Mouse (Mus musculus): ENCODE data around the gene Sdk1. TPM values are rescaled to one million over a fixed set of nuclear protein-coding genes. Genes with fewer than 3 reads are reported as not detected.

Sdk1 gene
- polyA plus RNA-seq, 1 experiment from 2014 or later = 1.7 TPM

- Histone ChIP-seq H3K9ac (replicated peaks) (no peak overlapping the region), H3K4me3 (no peak overlapping the region), H3K9me3 (no peaks in the 10 kb centered on the region), H3K27ac (replicated peaks) (no peak overlapping the region), H3K27me3 (0 out of 2 replicates have a peak, but pooled peaks cover 5% of the 10 kb centered on the region), H3K4me1 (no peaks in the 10 kb centered on the region), H3K36me3 (no peaks in the 10 kb centered on the region), H3K4me2 (replicated peaks) (no peak overlapping the region)
- WGBS = 86% methylated on average over 3 of the region's 3 CpGs
- ATAC-seq (ENCODE audit: low FRiP score, low read depth) = no peak
Observed at GRCm38 (mm10) chr5:141994192-141994591, 752.9 kb downstream of the Sdk1 start.

GRCm38 (mm10) chr5:142000247-142000646, 759.0 kb downstream of the Sdk1 start:
- no peak overlapping the region for H3K4me3 ChIP-seq
- no peaks in the 10 kb centered on the region for H3K36me3 ChIP-seq
- no peak overlapping the region for H3K4me2 ChIP-seq (replicated peaks)
- no peak overlapping the region for H3K9ac ChIP-seq (replicated peaks)
- no peak for ATAC-seq (ENCODE audit: low FRiP score, low read depth)
- H3K27me3 ChIP-seq = no peaks in the 10 kb centered on the region
- no peaks in the 10 kb centered on the region for H3K9me3 ChIP-seq
- H3K4me1 ChIP-seq = no peaks in the 10 kb centered on the region
- no peak overlapping the region for H3K27ac ChIP-seq (replicated peaks)
- 96% methylated on average over 1 of the region's 1 CpGs for WGBS

- Histone ChIP-seq H3K4me2 (replicated peaks) (no peak overlapping the region), H3K27me3 (no peaks in the 10 kb centered on the region), H3K27ac (replicated peaks) (no peak overlapping the region), H3K4me1 (no peaks in the 10 kb centered on the region), H3K4me3 (no peak overlapping the region), H3K9ac (replicated peaks) (no peak overlapping the region), H3K9me3 (no peaks in the 10 kb centered on the region), H3K36me3 (no peaks in the 10 kb centered on the region)
- ATAC-seq (ENCODE audit: low FRiP score, low read depth) = no peak
- WGBS = 72% methylated on average over 6 of the region's 6 CpGs
Observed at GRCm38 (mm10) chr5:142001131-142001530, 759.8 kb downstream of the Sdk1 start.

- Histone ChIP-seq H3K4me2 (replicated peaks) (no peak overlapping the region), H3K4me3 (no peak overlapping the region), H3K9ac (replicated peaks) (no peak overlapping the region), H3K9me3 (no peaks in the 10 kb centered on the region), H3K27me3 (no peaks in the 10 kb centered on the region), H3K27ac (replicated peaks) (no peak overlapping the region), H3K36me3 (no peaks in the 10 kb centered on the region), H3K4me1 (no peaks in the 10 kb centered on the region)
- 93% methylated on average over 3 of the region's 3 CpGs for WGBS
- no peak for ATAC-seq (ENCODE audit: low FRiP score, low read depth)
Observed at GRCm38 (mm10) chr5:142001973-142002372, 760.7 kb downstream of the Sdk1 start.

GRCm38 (mm10) chr5:142010189-142010588, 768.9 kb downstream of the Sdk1 start:
- H3K4me1 ChIP-seq = peaks cover 10% of the 10 kb centered on the region
- no peaks in the 10 kb centered on the region for H3K36me3 ChIP-seq
- no peaks in the 10 kb centered on the region for H3K27me3 ChIP-seq
- no peak overlapping the region for H3K9ac ChIP-seq (replicated peaks)
- no peak overlapping the region for H3K4me2 ChIP-seq (replicated peaks)
- H3K9me3 ChIP-seq = peaks cover 3% of the 10 kb centered on the region; the same call in 1 of the 2 replicates
- no peak overlapping the region for H3K4me3 ChIP-seq
- 26% methylated on average over 3 of the region's 3 CpGs for WGBS
- ATAC-seq (ENCODE audit: low FRiP score, low read depth) = no peak
- no peak overlapping the region for H3K27ac ChIP-seq (replicated peaks)

- H3K4me3 ChIP-seq = no peak overlapping the region
- no peak overlapping the region for H3K4me2 ChIP-seq (replicated peaks)
- peaks cover 3% of the 10 kb centered on the region; the same call in 1 of the 2 replicates for H3K9me3 ChIP-seq
- WGBS = 92% methylated on average over 7 of the region's 7 CpGs
- no peaks in the 10 kb centered on the region for H3K36me3 ChIP-seq
- ATAC-seq (ENCODE audit: low FRiP score, low read depth) = no peak
- no peak overlapping the region for H3K9ac ChIP-seq (replicated peaks)
- H3K27ac ChIP-seq (replicated peaks) = no peak overlapping the region
- no peaks in the 10 kb centered on the region for H3K27me3 ChIP-seq
- no peaks in the 10 kb centered on the region for H3K4me1 ChIP-seq
Observed at GRCm38 (mm10) chr5:142017001-142017400, 775.7 kb downstream of the Sdk1 start.

- no peak for ATAC-seq (ENCODE audit: low FRiP score, low read depth)
- H3K27ac ChIP-seq (replicated peaks) = no peak overlapping the region
- no peak overlapping the region for H3K9ac ChIP-seq (replicated peaks)
- H3K9me3 ChIP-seq = no peaks in the 10 kb centered on the region
- H3K4me3 ChIP-seq = no peak overlapping the region
- H3K4me1 ChIP-seq = no peaks in the 10 kb centered on the region
- H3K4me2 ChIP-seq (replicated peaks) = no peak overlapping the region
- H3K36me3 ChIP-seq = no peaks in the 10 kb centered on the region
- 63% methylated on average over 4 of the region's 4 CpGs for WGBS
- no peaks in the 10 kb centered on the region for H3K27me3 ChIP-seq
Observed at GRCm38 (mm10) chr5:142022877-142023580, 781.7 kb downstream of the Sdk1 start.

- WGBS = 79% methylated on average over 12 of the region's 12 CpGs
- H3K27me3 ChIP-seq = no peaks in the 10 kb centered on the region
Observed at GRCm38 (mm10) chr5:142024448-142024847, 783.2 kb downstream of the Sdk1 start.

GRCm38 (mm10) chr5:142036536-142036935, 795.2 kb downstream of the Sdk1 start:
- ATAC-seq (ENCODE audit: low FRiP score, low read depth) = no peak
- no peaks in the 10 kb centered on the region for H3K36me3 ChIP-seq
- no peaks in the 10 kb centered on the region for H3K27me3 ChIP-seq
- no peak overlapping the region for H3K4me2 ChIP-seq (replicated peaks)
- H3K4me1 ChIP-seq = no peaks in the 10 kb centered on the region
- H3K9me3 ChIP-seq = no peaks in the 10 kb centered on the region
- no peak overlapping the region for H3K27ac ChIP-seq (replicated peaks)
- H3K9ac ChIP-seq (replicated peaks) = no peak overlapping the region
- WGBS = 93% methylated on average over 9 of the region's 9 CpGs
- H3K4me3 ChIP-seq = no peak overlapping the region

More at GRCm38 (mm10) chr5:142024448-142024847, 783.2 kb downstream of the Sdk1 start:
- no peak overlapping the region for H3K27ac ChIP-seq (replicated peaks)
- no peaks in the 10 kb centered on the region for H3K36me3 ChIP-seq
- ATAC-seq (ENCODE audit: low FRiP score, low read depth) = no peak
- no peak overlapping the region for H3K4me3 ChIP-seq
- no peak overlapping the region for H3K4me2 ChIP-seq (replicated peaks)
- H3K9me3 ChIP-seq = no peaks in the 10 kb centered on the region
- H3K9ac ChIP-seq (replicated peaks) = no peak overlapping the region
- no peaks in the 10 kb centered on the region for H3K4me1 ChIP-seq

- WGBS = 90% methylated on average over 6 of the region's 6 CpGs
- Histone ChIP-seq H3K4me2 (replicated peaks) (no peak overlapping the region), H3K4me3 (no peak overlapping the region), H3K27ac (replicated peaks) (no peak overlapping the region), H3K36me3 (no peaks in the 10 kb centered on the region), H3K9ac (replicated peaks) (no peak overlapping the region), H3K27me3 (no peaks in the 10 kb centered on the region), H3K4me1 (no peaks in the 10 kb centered on the region), H3K9me3 (no peaks in the 10 kb centered on the region)
- no peak for ATAC-seq (ENCODE audit: low FRiP score, low read depth)
Observed at GRCm38 (mm10) chr5:142039236-142039635, 797.9 kb downstream of the Sdk1 start.

- no peaks in the 10 kb centered on the region for H3K4me1 ChIP-seq
- H3K27me3 ChIP-seq = no peaks in the 10 kb centered on the region
- H3K36me3 ChIP-seq = no peaks in the 10 kb centered on the region
- ATAC-seq (ENCODE audit: low FRiP score, low read depth) = no peak
- H3K27ac ChIP-seq (replicated peaks) = no peak overlapping the region
- WGBS = 86% methylated on average over 4 of the region's 4 CpGs
- H3K9me3 ChIP-seq = no peaks in the 10 kb centered on the region
- no peak overlapping the region for H3K4me2 ChIP-seq (replicated peaks)
- no peak overlapping the region for H3K9ac ChIP-seq (replicated peaks)
- no peak overlapping the region for H3K4me3 ChIP-seq
Observed at GRCm38 (mm10) chr5:142039891-142040530, 798.7 kb downstream of the Sdk1 start.

- WGBS = 85% methylated on average over 8 of the region's 8 CpGs
- no peaks in the 10 kb centered on the region for H3K27me3 ChIP-seq
- H3K4me3 ChIP-seq = no peak overlapping the region
Observed at GRCm38 (mm10) chr5:142041226-142041802, 800.0 kb downstream of the Sdk1 start.

More at GRCm38 (mm10) chr5:142041226-142041802, 800.0 kb downstream of the Sdk1 start:
- H3K27ac ChIP-seq (replicated peaks) = no peak overlapping the region
- no peaks in the 10 kb centered on the region for H3K4me1 ChIP-seq
- H3K9me3 ChIP-seq = no peaks in the 10 kb centered on the region
- ATAC-seq (ENCODE audit: low FRiP score, low read depth) = no peak
- no peaks in the 10 kb centered on the region for H3K36me3 ChIP-seq
- H3K9ac ChIP-seq (replicated peaks) = no peak overlapping the region
- H3K4me2 ChIP-seq (replicated peaks) = no peak overlapping the region

Measured in midbrain, embryonic 12.5 days (tissue).